Mouse (Mus musculus) adrenal gland, adult 10 weeks (tissue): ENCODE results near the gene Asap3. TPM values are rescaled to one million over a fixed set of nuclear protein-coding genes. Genes with fewer than 3 reads are reported as not detected.

ENCODE experiments used
- polyA plus RNA-seq: library from polyadenylated mRNA; stranded (reverse); fragments of 350-450 nt; fragmentation: Illumina TruSeq; extraction: RNeasy Lipid Tissue Mini Kit (QIAGEN cat#74804); gene quantifications from one replicate; pipeline ENCODE4 v1.2.3, GENCODE M21; 2014; ENCODE audit warnings: low read depth, low replicate concordance

Gene Asap3
- 0.29 TPM for polyA plus RNA-seq

GRCm38 (mm10) chr4:136206033-136206893, at the start of gene Asap3:
Asap3 (plus strand) TSS chr4:136206365.

GRCm38 (mm10) chr4:136172011-136172541, 34.1 kb upstream of the Asap3 start, which contains the start of gene E2f2:
E2f2 (plus strand) TSS chr4:136172394.

GRCm38 (mm10) chr4:136247729-136248463, 41.7 kb downstream of the Asap3 start, which contains the start of gene Tcea3:
Tcea3 (plus strand) TSS chr4:136247729.

GRCm38 (mm10) chr4:136284455-136284854, 78.3 kb downstream of the Asap3 start, which contains the start of gene Zfp46:
Zfp46 (plus strand) TSS chr4:136284683.

Other genes starting within 250 kb of the Asap3 start
- gene Gale, start 242.6 kb upstream of the Asap3 start, polyA plus RNA-seq, result not detected
- 0.52 TPM for gene Lypla2, start 233.7 kb upstream of the Asap3 start, polyA plus RNA-seq
- gene Pithd1, start 219.1 kb upstream of the Asap3 start, polyA plus RNA-seq, result 60.1 TPM
- 27.4 TPM for gene Eloa, start 184.6 kb upstream of the Asap3 start, polyA plus RNA-seq
- gene Rpl11, start 152.9 kb upstream of the Asap3 start, polyA plus RNA-seq, result 283 TPM
- 8.3 TPM for gene Id3, start 62.9 kb upstream of the Asap3 start, polyA plus RNA-seq
- 0.70 TPM for gene E2f2, start 34.0 kb upstream of the Asap3 start, polyA plus RNA-seq
- gene Tcea3, start 41.4 kb downstream of the Asap3 start, polyA plus RNA-seq, result 1.6 TPM
- gene Zfp46, start 78.3 kb downstream of the Asap3 start, polyA plus RNA-seq, result 6.8 TPM
- 149 TPM for gene Hnrnpr, start 104.6 kb downstream of the Asap3 start, polyA plus RNA-seq
- not detected for gene Htr1d, start 217.2 kb downstream of the Asap3 start, polyA plus RNA-seq